Mouse (Mus musculus): Measurements from ENCODE around the gene AC140267.1.

AC140267.1 gene

DNA sequence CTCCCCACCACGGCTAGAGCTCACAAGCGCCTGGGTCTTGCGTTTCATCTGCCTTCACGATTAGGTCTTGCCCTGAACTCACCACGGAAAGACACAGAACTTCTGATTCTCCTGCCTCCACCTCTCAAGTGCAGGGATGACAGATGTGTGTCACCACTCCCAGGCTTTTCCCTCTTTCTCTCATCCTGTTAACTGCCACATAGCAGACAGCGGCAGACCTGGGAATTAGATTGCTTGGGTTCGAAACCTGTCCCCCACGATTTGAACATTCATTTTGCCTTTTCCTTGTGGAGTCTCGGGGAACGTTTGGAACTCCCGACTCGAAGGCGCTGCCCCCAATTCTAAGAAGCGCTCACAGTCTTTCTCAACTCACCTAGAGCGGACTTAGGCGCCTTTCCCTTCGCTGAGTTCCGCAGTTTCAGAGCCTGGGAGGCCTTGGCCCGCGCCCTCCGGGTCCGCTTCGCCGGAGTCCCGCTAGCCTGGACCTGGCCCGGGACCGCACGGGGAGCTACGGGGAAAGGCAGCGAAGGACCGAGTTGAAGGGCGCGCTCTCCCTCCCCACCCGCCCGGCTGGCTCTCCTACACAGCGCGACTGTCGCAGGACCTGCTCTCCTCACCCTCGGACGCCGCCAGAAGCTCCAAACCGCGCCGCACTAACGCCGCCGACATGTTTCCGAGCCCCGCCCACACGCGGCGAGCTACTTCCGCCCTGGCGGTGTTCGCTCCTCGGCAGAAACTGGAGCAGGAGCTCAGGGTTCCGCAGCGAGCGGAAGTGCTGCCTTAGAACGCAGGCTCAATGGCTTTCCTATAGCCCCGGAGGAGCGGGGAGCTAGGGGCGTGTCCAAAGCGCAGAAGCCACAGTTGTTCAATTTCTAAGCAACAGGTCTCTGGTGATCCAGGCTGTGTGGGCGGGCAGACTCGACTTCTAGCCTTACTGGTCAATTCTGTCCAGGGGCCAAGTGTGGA, 28.3 kb downstream of the AC140267.1 start, which contains the start of gene Rps19bp1:
Gene Rps19bp1, minus strand, starts transcription at position 706 of the 966 bp plus-strand sequence.
- peak; percentile 77 to 83 for DNase-seq (ENCODE audit: low spot score in 2 of 2)

DNA sequence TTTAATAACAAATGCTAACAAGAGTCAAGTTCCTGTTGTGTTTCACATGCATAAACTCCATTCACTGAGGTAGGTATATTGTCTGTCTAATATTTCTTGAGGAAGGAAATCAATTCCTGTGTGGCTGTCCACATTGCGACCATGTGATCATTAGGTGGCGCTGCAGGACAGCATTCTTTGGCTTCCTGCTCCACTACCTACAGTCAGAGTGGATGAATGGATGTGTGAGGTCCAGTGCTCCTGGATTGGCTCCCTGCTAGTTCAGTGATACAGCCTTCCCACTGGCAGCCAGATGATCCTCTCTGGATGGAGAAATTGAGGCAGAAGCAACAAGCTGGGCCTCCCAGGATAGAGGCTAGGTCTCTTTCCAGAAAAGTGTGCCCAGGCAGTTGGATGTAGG, 30.6 kb downstream of the AC140267.1 start:
- DNase-seq (ENCODE audit: low spot score in 2 of 2) = peak; percentile 69 to 71

DNA sequence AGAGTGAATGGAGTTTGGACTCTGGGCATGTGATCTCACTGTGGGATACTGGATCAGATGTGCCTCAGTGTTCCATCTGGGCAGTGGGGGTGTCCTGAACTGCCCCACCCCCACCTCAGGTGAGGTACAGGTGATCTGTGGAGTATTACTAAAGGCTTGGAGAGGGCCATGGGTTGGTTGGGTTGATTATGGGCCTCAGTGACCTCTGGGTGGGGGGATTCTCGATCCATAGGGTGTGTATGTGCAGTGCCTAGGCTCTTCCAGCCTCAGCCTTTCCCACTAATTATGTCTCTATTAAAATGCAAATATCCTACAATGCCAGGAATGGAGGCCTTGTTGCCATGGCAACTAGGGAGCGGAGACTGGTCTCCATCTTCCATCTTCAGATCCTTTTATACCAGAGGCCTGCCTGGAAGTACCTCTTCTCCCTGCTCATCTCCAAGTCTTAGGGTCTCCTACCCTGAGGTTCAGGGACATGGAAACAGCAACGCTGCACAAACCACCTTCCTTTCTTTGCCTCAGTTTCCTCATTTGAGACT, 36.3 kb downstream of the AC140267.1 start:
- DNase-seq (ENCODE audit: low spot score in 2 of 2) = no peak

DNA sequence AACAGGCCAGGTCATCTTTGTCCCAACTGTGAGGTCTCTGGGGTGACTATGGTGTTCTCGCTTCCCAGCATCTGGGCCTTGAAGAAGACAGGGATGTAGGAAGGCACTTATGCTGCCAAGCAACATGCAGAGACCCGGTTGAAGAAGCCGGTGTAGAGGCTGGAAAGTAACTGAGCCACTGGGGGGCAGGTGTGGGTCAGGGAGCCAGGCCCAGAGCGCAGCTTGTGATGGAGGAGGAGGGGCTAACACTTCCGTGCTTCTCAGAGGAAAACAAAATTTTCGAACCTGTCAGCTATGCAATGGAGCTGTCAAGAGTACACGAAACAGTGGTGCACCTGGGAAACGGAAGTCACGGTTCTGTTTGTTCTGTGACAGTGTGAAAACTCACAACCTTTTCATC, 41.5 kb downstream of the AC140267.1 start:
- DNase-seq (ENCODE audit: low spot score in 2 of 2) = no peak

DNA sequence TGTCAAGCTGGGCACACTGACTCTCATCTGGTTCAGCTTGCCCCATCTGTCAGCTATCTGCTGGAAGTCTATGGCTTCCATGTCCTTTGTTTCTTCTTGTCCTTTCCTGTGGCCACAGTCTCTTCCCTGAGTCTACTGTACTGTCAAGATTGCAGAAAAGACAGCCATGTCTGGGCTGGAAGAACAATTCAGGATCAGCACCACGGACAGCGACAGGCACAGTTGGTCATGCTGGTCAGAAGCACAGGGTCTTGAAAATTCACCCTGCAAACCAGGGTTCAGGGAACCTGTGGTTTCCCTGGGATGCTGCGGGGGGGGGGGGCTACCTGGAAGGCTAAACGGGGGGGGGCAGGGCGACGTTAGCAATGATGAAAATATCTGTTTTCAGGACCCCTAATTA, 42.0 kb downstream of the AC140267.1 start:
- DNase-seq (ENCODE audit: low spot score in 2 of 2) = no peak

DNA sequence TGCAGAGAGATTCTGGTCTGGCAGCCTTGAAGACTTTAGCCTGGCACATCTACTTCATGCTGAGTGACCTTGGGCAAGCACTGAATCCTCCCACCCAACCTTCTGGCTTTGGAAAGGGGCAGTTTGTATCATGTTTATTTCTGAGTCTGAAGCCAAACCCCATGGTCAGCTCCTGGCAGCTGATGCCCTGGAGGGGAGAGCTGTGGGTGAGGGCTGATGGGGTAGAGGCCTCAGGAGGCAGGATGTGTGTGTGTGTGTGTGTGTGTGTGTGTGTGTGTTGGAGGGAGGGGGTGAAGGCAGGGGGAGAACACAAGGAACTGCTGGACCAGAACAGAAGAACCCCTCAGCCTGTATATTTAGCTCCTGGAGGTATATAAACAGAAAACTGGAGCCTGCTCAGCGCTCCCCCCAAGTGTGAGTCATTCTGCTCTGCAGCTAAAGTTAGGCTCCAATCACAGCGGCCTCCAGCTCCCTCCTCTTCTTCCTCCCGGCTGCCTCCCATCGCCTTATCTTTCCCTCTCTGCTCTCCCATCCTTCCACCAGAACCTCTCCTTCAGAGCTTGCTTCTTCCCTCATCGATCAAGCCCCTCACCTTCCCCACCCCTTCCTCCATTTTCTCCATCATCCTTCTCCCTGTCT, 42.6 kb downstream of the AC140267.1 start:
- peak in 1 of 2 experiments; percentile 68 for DNase-seq (ENCODE audit: low spot score in 2 of 2)

DNA sequence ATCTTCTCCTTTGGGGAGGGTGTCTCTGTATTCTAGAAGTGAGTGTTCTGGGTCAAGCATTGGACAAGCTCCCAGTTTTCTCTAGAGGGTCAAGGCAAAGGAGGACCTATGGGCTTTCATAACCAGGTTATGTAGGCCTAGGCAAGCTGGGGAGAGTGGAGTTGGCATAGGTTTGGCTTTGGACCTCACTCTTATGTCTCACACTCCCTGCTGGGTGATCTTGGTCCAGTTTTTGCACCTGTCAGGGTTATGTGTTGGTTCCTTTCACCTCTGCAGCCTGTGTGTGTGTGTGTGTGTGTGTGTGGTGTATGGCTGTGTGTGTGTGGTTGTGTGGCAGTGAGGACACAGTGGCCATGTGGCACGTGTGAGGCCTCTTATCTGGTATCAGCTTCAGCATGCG, 43.4 kb downstream of the AC140267.1 start:
- no peak for DNase-seq (ENCODE audit: low spot score in 2 of 2)

DNA sequence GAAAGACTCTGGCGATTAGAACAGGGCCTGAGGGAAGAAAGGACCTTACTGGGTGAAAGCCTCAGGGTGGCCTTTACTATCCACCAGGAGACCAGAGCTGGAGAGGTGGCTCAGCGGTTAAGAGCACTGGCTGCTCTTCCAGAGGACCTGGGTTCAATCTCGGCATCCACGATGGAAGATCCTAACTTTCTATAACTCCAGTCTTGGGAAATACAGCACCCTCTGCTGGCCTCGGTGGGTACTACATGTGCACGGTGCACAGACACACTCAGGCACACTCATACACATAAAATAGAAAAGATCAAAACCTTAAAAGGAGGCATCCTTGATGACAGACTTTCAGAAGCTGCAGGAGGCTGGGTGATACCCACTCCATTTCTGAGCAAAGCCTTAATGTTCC, 45.0 kb downstream of the AC140267.1 start:
- DNase-seq (ENCODE audit: low spot score in 2 of 2) = no peak
